Mouse (Mus musculus) forebrain, embryonic 12.5 days (tissue): ENCODE measurements around the gene Ptpn14. TPM values are rescaled to one million over a fixed set of nuclear protein-coding genes. Genes with fewer than 3 reads are reported as not detected.

Experiments
- ATAC-seq: fragments of 200-750 bp; cut with Nextera tagmentation; 2 replicates; pipeline ENCODE4 v1.8.0; 2017; ENCODE audit warnings: moderate TSS enrichment; ENCODE audit not compliant: low FRiP score
- H3K27ac ChIP-seq: fragments of 300-500 bp; sonication (generic); 2 replicates; pipeline ENCODE4 v1.5.1; 2016; ENCODE audit warnings: mild to moderate bottlenecking
- H3K27me3 ChIP-seq: fragments of 300-500 bp; sonication (generic); 2 replicates; pipeline ENCODE4 v1.6.1; 2016; ENCODE audit warnings: mild to moderate bottlenecking
- H3K36me3 ChIP-seq: fragments of 300-500 bp; sonication (generic); replicated peaks from 2 replicates; pipeline ENCODE4 v1.6.1; 2016; ENCODE audit warnings: mild to moderate bottlenecking
- H3K4me1 ChIP-seq: fragments of 300-500 bp; sonication (generic); 2 replicates; pipeline ENCODE4 v1.6.1; 2016
- H3K4me2 ChIP-seq: fragments of 300-500 bp; sonication (generic); 2 replicates; pipeline ENCODE4 v1.6.1; 2016; ENCODE audit warnings: mild to moderate bottlenecking, moderate library complexity
- H3K4me3 ChIP-seq: fragments of 300-500 bp; sonication (generic); replicated peaks from 2 replicates; pipeline ENCODE4 v1.5.1; 2016; ENCODE audit warnings: mild to moderate bottlenecking
- H3K9ac ChIP-seq: fragments of 300-500 bp; sonication (generic); 2 replicates; pipeline ENCODE4 v1.6.1; 2016; ENCODE audit warnings: mild to moderate bottlenecking
- H3K9me3 ChIP-seq: fragments of 300-500 bp; sonication (generic); 2 replicates; pipeline ENCODE4 v1.6.1; 2016
- WGBS: fragments of 180-500 bp; shearing (Covaris S2); methylation state at CpG from one replicate; pipeline ENCODE4 v1.1.7; 2016; 5-methylcytosine and 5-hydroxymethylcytosine counted together
- polyA plus RNA-seq: library from polyadenylated mRNA; unstranded; fragments of >200 nt; fragmentation: Nextera tagmentation; extraction: Ambion mirVana; gene quantifications from 2 replicates; pipeline ENCODE4 v1.2.1, GENCODE M21; 2016

The Ptpn14 gene
- polyA plus RNA-seq, 1 experiment from 2014 or later = 2.8 TPM

DNA sequence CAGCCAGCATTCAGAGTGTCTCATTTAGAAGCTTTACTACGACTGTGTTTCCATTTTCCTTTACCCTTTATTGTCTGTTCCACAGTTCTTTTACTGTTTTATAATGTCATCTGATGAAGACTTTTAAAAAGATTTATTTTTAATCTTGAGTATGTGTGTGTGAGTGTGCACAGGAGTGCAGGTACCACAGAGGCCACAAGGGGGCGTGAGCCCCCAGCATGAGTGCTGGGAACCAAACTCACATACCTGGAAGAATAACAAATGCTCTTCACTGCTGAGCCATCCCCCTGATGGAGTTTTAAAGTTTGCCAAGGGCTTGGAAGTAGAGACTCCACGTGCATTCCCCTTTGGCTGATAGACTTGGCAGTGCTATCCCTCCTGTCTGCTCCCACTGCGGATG, 74.5 kb downstream of the Ptpn14 start:
- Histone ChIP-seq H3K4me3 (no peak overlapping the region), H3K4me2 (no peak overlapping the region), H3K4me1 (peaks cover 6% of the 10 kb centered on the region; the same call in 1 of the 2 replicates), H3K27me3 (peaks cover 63% of the 10 kb centered on the region), H3K36me3 (no peaks in the 10 kb centered on the region), H3K9me3 (no peaks in the 10 kb centered on the region), H3K9ac (no peak overlapping the region), H3K27ac (no peak overlapping the region)
- ATAC-seq = no peak
- WGBS = 92% methylated on average over 4 of the region's 4 CpGs

DNA sequence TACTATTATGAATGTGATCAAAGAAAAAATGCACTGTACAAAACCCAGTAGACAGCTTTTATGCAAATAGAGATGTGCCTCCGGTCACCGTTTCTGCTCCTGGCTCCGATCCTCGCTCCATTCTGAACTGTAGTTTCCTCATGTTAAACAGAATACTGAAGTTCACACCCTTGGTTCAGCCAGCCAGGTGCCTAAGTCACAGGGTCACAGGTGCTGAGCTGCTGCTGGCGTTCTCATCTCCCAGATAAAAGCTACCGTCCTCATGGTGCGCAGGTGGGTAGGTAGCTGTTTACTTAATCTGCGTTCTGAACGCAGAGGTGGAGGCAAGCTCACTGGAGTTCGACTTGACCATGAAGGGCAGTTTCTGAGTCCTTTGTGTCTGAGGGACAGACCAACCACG, 75.7 kb downstream of the Ptpn14 start:
- peaks cover 51% of the 10 kb centered on the region for H3K27me3 ChIP-seq
- no peak overlapping the region for H3K4me2 ChIP-seq
- H3K4me3 ChIP-seq = no peak overlapping the region
- H3K9me3 ChIP-seq = no peaks in the 10 kb centered on the region
- 93% methylated on average over 11 of the region's 11 CpGs for WGBS
- H3K9ac ChIP-seq = no peak overlapping the region
- ATAC-seq = no peak
- peaks cover 6% of the 10 kb centered on the region; the same call in 1 of the 2 replicates for H3K4me1 ChIP-seq
- no peak overlapping the region for H3K27ac ChIP-seq
- H3K36me3 ChIP-seq = no peaks in the 10 kb centered on the region

DNA sequence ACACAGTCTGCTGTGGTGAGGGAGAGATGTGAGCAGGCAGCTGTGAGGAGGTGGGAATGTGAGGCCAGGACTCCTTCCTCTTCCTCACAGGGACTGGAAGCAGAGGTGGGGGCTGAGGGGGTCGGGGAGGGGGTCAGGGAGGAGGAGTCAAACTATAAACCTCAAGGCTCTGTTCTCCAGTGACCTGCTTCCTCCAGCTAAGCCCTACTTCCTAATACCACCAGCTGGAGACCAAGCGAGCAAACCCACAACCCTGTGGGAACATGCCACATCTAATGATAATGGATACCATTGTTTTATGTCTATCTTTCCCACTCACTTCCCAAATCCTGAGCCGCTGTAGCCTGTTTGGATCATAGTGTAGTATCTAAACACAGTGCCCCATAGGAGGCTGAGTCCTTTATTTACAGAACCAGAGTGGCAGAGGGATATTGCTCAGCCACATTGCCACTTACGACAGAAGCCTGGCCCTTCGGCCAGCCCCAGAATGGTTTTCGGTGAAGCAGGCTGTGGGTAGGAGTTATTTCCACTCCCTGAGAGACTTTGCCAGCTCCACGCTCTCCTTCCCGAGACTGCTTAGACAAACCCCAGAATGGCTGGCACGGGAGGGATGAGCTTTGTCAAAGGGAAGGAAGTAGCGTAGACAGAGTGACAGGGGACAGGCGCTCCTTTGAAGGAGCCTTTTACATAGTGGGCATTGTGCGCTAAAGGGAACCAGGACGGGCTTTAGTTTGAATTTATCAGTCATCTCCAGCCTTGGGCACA, 78.6 kb downstream of the Ptpn14 start:
- Histone ChIP-seq H3K36me3 (no peaks in the 10 kb centered on the region), H3K9me3 (no peaks in the 10 kb centered on the region), H3K27me3 (peaks cover 21% of the 10 kb centered on the region), H3K9ac (no peak overlapping the region), H3K4me3 (no peak overlapping the region), H3K4me1 (no peaks in the 10 kb centered on the region), H3K4me2 (no peak overlapping the region), H3K27ac (no peak overlapping the region)
- WGBS = 83% methylated on average over 13 of the region's 13 CpGs
- no peak for ATAC-seq

DNA sequence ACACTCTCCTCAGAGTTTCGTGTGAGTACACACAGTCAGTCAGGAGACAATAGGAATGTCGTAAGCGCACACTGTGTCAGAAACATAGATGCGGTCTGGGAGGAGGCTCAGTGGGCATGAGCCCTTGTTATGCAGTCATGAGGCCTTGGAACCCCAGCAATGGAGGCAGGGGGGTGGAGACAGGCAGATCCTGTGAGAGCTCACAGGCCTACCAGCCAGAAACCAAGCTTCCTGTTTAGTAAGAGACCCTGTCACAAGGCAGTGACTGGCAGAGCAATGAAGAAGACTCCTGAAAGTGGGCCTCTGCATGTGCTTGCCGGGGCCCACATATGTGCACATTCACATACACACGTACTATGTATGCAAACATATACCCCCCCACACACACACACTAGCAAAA, 79.9 kb downstream of the Ptpn14 start:
- H3K27ac ChIP-seq = no peak overlapping the region
- ATAC-seq = no peak
- no peak overlapping the region for H3K4me3 ChIP-seq
- no peak overlapping the region for H3K9ac ChIP-seq
- H3K36me3 ChIP-seq = no peaks in the 10 kb centered on the region
- H3K4me2 ChIP-seq = no peak overlapping the region
- H3K4me1 ChIP-seq = no peaks in the 10 kb centered on the region
- 91% methylated on average over 6 of the region's 6 CpGs for WGBS
- H3K9me3 ChIP-seq = no peaks in the 10 kb centered on the region
- peaks cover 15% of the 10 kb centered on the region for H3K27me3 ChIP-seq

DNA sequence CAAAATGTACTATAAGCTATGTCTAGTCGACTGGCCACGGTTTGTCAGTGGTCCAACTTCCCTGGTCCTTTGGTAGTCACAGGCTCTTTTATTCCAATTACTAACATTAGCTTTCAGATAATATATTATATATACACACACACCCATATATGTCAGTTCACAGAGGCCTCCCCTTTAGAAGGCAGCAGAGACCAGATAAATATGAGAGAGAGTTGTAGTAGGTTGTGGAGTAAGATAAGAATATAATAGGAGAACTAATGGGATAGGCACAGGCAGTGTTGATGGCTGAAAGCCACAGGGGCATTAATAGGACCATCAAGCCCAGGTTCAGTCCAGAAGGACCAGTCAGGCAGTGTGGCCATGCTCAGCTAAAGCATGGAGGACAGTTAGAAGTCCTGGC, 80.4 kb downstream of the Ptpn14 start:
- no peak overlapping the region for H3K27ac ChIP-seq
- H3K4me1 ChIP-seq = no peaks in the 10 kb centered on the region
- H3K9ac ChIP-seq = no peak overlapping the region
- H3K9me3 ChIP-seq = no peaks in the 10 kb centered on the region
- WGBS = 97% methylated on average over 2 of the region's 2 CpGs
- H3K27me3 ChIP-seq = peaks cover 15% of the 10 kb centered on the region
- no peak for ATAC-seq
- H3K4me3 ChIP-seq = no peak overlapping the region
- no peaks in the 10 kb centered on the region for H3K36me3 ChIP-seq
- no peak overlapping the region for H3K4me2 ChIP-seq

DNA sequence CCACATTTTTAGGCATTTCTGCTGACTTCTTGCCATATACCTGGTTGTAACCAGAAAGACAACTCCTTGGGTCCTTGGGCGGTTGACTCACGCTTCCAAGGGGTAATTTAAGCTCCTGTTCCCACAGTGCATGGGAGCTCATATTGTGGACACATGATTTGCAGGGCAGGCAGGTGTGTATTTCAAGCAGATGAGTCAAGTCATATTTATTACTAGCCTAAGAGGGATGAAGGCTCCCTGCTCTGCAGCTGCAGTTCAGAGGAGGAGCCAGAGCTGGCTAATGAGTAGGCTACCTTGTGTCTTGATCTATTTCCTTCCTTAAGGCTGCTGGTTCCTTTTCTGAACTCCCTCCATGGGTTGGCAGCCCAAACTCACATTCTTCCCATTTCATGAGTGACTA, 83.7 kb downstream of the Ptpn14 start:
- 97% methylated on average over 2 of the region's 2 CpGs for WGBS
- ATAC-seq = no peak
- Histone ChIP-seq H3K4me2 (no peak overlapping the region), H3K27ac (no peak overlapping the region), H3K9me3 (no peaks in the 10 kb centered on the region), H3K4me3 (no peak overlapping the region), H3K36me3 (no peaks in the 10 kb centered on the region), H3K4me1 (no peaks in the 10 kb centered on the region), H3K27me3 (no peaks in the 10 kb centered on the region; the same call in 1 of the 2 replicates), H3K9ac (no peak overlapping the region)

DNA sequence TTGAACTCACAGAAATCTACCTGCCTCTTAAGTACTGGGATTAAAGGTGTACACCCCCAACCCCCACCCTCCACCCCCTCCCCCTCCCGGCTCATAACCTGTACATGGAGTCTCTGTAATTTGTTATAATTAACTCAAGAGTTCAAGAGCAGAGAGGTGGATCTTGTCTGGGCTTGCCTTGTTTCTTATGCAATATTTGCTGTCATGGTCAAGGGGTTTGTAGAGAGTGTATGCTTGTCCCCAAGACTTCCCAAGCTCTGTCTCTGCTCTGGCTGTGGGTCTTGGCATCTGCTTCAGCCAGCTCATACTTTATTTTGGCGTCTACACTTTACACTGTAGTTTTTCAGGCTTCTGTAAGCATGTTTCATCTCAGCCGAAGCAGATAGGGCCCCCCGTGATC, 86.3 kb downstream of the Ptpn14 start:
- ATAC-seq = no peak
- WGBS = 91% methylated on average over 4 of the region's 4 CpGs

DNA sequence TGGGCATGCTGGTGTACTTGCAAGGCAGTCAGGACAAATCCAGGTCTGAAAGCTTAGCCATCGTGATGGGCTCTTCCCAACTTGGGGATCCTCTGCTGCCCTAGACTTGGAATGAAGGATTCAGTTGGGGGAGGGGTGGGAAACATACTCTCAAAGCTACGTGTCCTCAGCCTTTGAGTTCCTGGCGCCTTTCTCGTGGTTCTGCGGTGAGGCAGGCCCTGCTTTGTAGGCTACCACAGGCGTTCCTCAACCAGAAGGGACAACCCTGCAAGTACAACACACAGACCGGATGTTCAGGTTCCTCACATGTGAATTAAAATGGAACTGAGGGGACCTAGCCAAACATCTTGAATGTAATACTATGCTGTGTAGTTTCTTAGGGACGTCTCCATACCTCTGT, 89.0 kb downstream of the Ptpn14 start:
- Histone ChIP-seq H3K27ac (no peak overlapping the region), H3K4me2 (no peak overlapping the region), H3K9ac (no peak overlapping the region), H3K27me3 (0 out of 2 replicates have a peak, but pooled peaks cover 3% of the 10 kb centered on the region), H3K4me3 (no peak overlapping the region), H3K4me1 (no peaks in the 10 kb centered on the region), H3K36me3 (no peaks in the 10 kb centered on the region), H3K9me3 (no peaks in the 10 kb centered on the region)
- no peak for ATAC-seq
- 87% methylated on average over 8 of the region's 8 CpGs for WGBS

More for the DNA sequence above, 86.3 kb downstream of the Ptpn14 start:
- no peak overlapping the region for H3K27ac ChIP-seq
- no peak overlapping the region for H3K4me2 ChIP-seq
- no peak overlapping the region for H3K4me3 ChIP-seq
- H3K4me1 ChIP-seq = no peaks in the 10 kb centered on the region
- H3K36me3 ChIP-seq = no peaks in the 10 kb centered on the region
- no peaks in the 10 kb centered on the region for H3K9me3 ChIP-seq
- H3K27me3 ChIP-seq = no peaks in the 10 kb centered on the region; the same call in 1 of the 2 replicates
- H3K9ac ChIP-seq = no peak overlapping the region

DNA sequence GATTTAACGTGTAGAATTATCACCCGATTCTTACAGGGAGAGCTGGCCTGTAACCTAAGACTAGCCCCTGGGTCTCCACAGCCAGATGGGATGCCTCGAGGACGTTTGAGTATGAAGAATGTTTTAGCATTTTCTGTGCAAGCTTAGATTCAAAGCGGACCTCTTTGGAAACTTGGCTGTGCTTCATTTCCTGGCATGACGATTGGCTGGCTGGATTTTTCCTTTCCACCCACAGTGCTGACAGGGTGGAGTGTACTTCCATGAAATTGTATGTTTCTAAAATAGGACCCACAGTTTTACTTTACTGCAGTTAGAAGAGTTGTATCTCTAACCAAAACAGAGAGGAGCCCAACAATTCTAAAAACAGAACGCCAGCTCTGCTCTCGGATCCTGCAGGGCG, 89.7 kb downstream of the Ptpn14 start:
- no peak overlapping the region for H3K9ac ChIP-seq
- WGBS = 86% methylated on average over 9 of the region's 9 CpGs
- ATAC-seq = no peak
- H3K27me3 ChIP-seq = 0 out of 2 replicates have a peak, but pooled peaks cover 3% of the 10 kb centered on the region
- H3K4me2 ChIP-seq = no peak overlapping the region
- H3K27ac ChIP-seq = no peak overlapping the region
- no peak overlapping the region for H3K4me3 ChIP-seq
- no peaks in the 10 kb centered on the region for H3K36me3 ChIP-seq
- no peaks in the 10 kb centered on the region for H3K4me1 ChIP-seq
- no peaks in the 10 kb centered on the region for H3K9me3 ChIP-seq

DNA sequence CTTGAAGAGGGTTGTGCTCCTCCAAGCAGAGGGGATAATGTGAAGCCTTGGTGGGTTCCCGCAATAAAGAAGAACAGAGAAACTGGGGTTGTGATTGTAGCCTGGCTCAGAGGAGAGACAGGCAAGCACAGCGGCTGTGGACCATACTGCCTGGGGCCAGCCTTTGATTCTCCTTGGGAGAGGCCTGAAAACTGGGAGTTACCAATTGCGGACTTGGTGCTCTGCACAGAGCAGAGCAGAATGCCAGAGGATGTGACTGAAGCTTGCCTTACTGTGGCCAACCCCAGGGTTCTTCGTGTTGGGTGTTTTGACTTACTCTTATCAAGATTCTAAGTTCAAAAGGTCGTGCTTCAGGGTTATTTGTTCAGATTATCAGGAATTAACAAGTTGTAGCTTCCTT, 92.0 kb downstream of the Ptpn14 start:
- Histone ChIP-seq H3K27ac (no peak overlapping the region), H3K4me2 (no peak overlapping the region), H3K9me3 (no peaks in the 10 kb centered on the region), H3K9ac (no peak overlapping the region), H3K4me1 (no peaks in the 10 kb centered on the region), H3K36me3 (no peaks in the 10 kb centered on the region), H3K27me3 (0 out of 2 replicates have a peak, but pooled peaks cover 3% of the 10 kb centered on the region), H3K4me3 (no peak overlapping the region)
- ATAC-seq = no peak
- WGBS = 76% methylated on average over 5 of the region's 5 CpGs

DNA sequence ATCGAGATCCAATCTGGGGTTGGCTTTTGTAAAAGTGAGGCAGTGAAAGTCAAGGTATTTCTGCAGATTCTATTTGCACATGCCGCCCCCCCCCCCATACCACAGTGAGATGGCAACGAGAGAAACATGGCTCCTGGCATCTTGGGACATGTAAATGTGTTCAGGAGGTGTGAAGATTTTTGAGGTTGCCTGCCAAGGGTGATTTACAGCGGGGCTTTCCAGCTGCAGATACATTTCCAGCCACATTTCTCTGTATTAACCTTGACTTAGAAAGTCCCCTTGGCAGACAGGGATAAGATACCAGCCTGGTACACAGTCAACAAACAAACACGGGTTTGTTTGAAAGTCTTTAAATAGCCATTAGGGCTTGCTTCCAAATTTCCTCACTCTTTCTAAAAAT, 96.4 kb downstream of the Ptpn14 start:
- Histone ChIP-seq H3K4me3 (no peak overlapping the region), H3K36me3 (no peaks in the 10 kb centered on the region), H3K4me1 (no peaks in the 10 kb centered on the region), H3K4me2 (no peak overlapping the region), H3K9ac (no peak overlapping the region), H3K27me3 (0 out of 2 replicates have a peak, but pooled peaks cover 3% of the 10 kb centered on the region), H3K27ac (no peak overlapping the region), H3K9me3 (no peaks in the 10 kb centered on the region)
- ATAC-seq = no peak
- 91% methylated on average over 5 of the region's 5 CpGs for WGBS

DNA sequence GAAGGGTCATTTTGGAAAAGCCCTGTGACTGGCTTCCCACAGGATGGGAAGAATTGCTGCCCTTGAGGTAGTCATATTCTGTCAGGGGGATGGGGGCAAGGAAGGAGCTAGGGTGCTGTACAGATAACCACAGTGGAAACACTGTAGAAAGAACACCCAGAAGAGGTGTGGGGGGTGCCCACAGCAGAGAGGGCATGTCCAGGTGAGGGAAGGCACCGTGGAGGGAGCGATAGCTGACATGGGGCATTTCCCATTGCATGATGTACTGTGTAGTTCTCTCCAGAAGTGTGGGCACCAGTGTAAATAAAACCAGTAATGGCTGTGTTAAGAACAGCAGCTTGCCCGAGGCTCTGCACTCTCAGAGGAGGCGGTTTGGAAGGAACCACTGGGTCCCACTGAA, 102.3 kb downstream of the Ptpn14 start:
- no peak overlapping the region for H3K4me3 ChIP-seq
- no peak overlapping the region for H3K4me2 ChIP-seq
- H3K9ac ChIP-seq = no peak overlapping the region
- no peak overlapping the region for H3K27ac ChIP-seq
- no peak for ATAC-seq
- H3K27me3 ChIP-seq = no peaks in the 10 kb centered on the region
- WGBS = 50% methylated on average over 4 of the region's 4 CpGs
- no peaks in the 10 kb centered on the region for H3K36me3 ChIP-seq
- H3K4me1 ChIP-seq = peaks cover 10% of the 10 kb centered on the region
- H3K9me3 ChIP-seq = no peaks in the 10 kb centered on the region

DNA sequence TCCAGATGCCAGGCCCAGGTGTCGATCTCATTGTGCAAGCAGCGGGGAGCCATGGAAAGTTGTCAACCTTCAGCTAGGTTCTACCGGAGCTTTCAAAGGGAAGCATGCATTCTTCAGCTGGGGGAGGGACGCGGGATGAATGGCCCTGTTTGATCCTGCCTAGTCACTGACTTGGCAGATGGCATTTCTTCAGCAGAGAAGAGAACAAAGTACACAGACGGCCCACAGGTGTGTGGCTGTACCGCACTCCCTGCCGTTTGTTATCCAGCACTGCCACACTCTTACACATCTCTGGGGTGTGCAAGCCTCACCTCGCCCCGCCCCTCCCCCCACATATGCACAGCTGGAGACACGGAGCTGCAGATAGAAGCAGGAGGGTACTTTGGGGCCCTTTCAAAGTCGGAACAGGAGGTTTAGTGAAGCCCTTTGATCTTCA, 102.7 kb downstream of the Ptpn14 start:
- H3K4me3 ChIP-seq = no peak overlapping the region
- no peak overlapping the region for H3K9ac ChIP-seq
- H3K4me1 ChIP-seq = peaks cover 10% of the 10 kb centered on the region
- WGBS = 14% methylated on average over 12 of the region's 12 CpGs
- H3K9me3 ChIP-seq = no peaks in the 10 kb centered on the region
- H3K27ac ChIP-seq = no peak overlapping the region
- no peak overlapping the region for H3K4me2 ChIP-seq
- no peaks in the 10 kb centered on the region for H3K27me3 ChIP-seq
- ATAC-seq = no peak
- no peaks in the 10 kb centered on the region for H3K36me3 ChIP-seq
